Mouse (Mus musculus): ENCODE measurements around the gene Ptprh. TPM values are rescaled to one million over a fixed set of nuclear protein-coding genes. Genes with fewer than 3 reads are reported as not detected.

Gene Ptprh
- not detected in 2 replicates for polyA plus RNA-seq (2011; ENCODE audit: insufficient read depth, insufficient read length, low replicate concordance, missing spikeins)

- Histone ChIP-seq H3K4me1 (ENCODE audit: control insufficient read depth, insufficient read depth, low read length) (no peaks in the 10 kb centered on the region), H3K4me3 (replicated peaks; ENCODE audit: control insufficient read depth, low read depth, low read length) (no peak within 1 kb of the TSS), H3K27ac (ENCODE audit: control insufficient read depth, insufficient read depth, low read depth, low read length, poor library complexity) (no peak within 1 kb of the TSS)
- TF ChIP-seq POLR2A (IDR thresholded peaks at IDR 0.05; ENCODE audit: borderline replicate concordance, control insufficient read depth, low read depth, low read length) (no peak), CTCF (IDR thresholded peaks at IDR 0.05; ENCODE audit: control insufficient read depth, insufficient read depth, low read length) (no peak)
- 70% methylated on average over 6 of the region's 6 CpGs for WGBS
Observed at GRCm38 (mm10) chr7:4603873-4604272, at the start of gene Ptprh. Gene Ptprh, minus strand, starts transcription at chr7:4604041.

GRCm38 (mm10) chr7:4653351-4653750, 49.5 kb upstream of the Ptprh start:
- H3K27ac ChIP-seq (ENCODE audit: control insufficient read depth, insufficient read depth, low read depth, low read length, poor library complexity), result peak overlapping the region; percentile 92
- H3K4me3 ChIP-seq (replicated peaks; ENCODE audit: control insufficient read depth, low read depth, low read length), result peak overlapping the region; percentile 21
- TF ChIP-seq POLR2A (IDR thresholded peaks at IDR 0.05; ENCODE audit: borderline replicate concordance, control insufficient read depth, low read depth, low read length), result no peak
- TF ChIP-seq CTCF (IDR thresholded peaks at IDR 0.05; ENCODE audit: control insufficient read depth, insufficient read depth, low read length), result no peak
- peaks cover 14% of the 10 kb centered on the region for H3K4me1 ChIP-seq (ENCODE audit: control insufficient read depth, insufficient read depth, low read length)
- WGBS, result 6% methylated on average over 5 of the region's 5 CpGs

- TF ChIP-seq POLR2A (IDR thresholded peaks at IDR 0.05; ENCODE audit: borderline replicate concordance, control insufficient read depth, low read depth, low read length) (no peak), CTCF (IDR thresholded peaks at IDR 0.05; ENCODE audit: control insufficient read depth, insufficient read depth, low read length) (no peak)
- 32% methylated on average over 5 of the region's 5 CpGs for WGBS
- Histone ChIP-seq H3K27ac (ENCODE audit: control insufficient read depth, insufficient read depth, low read depth, low read length, poor library complexity) (peak overlapping the region; percentile 42), H3K4me1 (ENCODE audit: control insufficient read depth, insufficient read depth, low read length) (peaks cover 14% of the 10 kb centered on the region), H3K4me3 (replicated peaks; ENCODE audit: control insufficient read depth, low read depth, low read length) (no peak overlapping the region)
Observed at GRCm38 (mm10) chr7:4652726-4653125, 48.9 kb upstream of the Ptprh start.

- 13% methylated on average over 8 of the region's 8 CpGs for WGBS
- Histone ChIP-seq H3K4me1 (ENCODE audit: control insufficient read depth, insufficient read depth, low read length) (peaks cover 12% of the 10 kb centered on the region; the same call in 1 of the 2 replicates), H3K27ac (ENCODE audit: control insufficient read depth, insufficient read depth, low read depth, low read length, poor library complexity) (no peak overlapping the region), H3K4me3 (replicated peaks; ENCODE audit: control insufficient read depth, low read depth, low read length) (no peak overlapping the region)
- TF ChIP-seq POLR2A (IDR thresholded peaks at IDR 0.05; ENCODE audit: borderline replicate concordance, control insufficient read depth, low read depth, low read length), result no peak
Observed at GRCm38 (mm10) chr7:4651581-4651980, 47.7 kb upstream of the Ptprh start.

- peaks cover 8% of the 10 kb centered on the region; the same call in 1 of the 2 replicates for H3K4me1 ChIP-seq (ENCODE audit: control insufficient read depth, insufficient read depth, low read length)
Observed at GRCm38 (mm10) chr7:4647992-4648391, 44.2 kb upstream of the Ptprh start.

GRCm38 (mm10) chr7:4647291-4647690, 43.5 kb upstream of the Ptprh start:
- H3K27ac ChIP-seq (ENCODE audit: control insufficient read depth, insufficient read depth, low read depth, low read length, poor library complexity), result no peak overlapping the region
- no peak overlapping the region for H3K4me3 ChIP-seq (replicated peaks; ENCODE audit: control insufficient read depth, low read depth, low read length)
- TF ChIP-seq CTCF (IDR thresholded peaks at IDR 0.05; ENCODE audit: control insufficient read depth, insufficient read depth, low read length), result no peak
- TF ChIP-seq POLR2A (IDR thresholded peaks at IDR 0.05; ENCODE audit: borderline replicate concordance, control insufficient read depth, low read depth, low read length), result no peak
- H3K4me1 ChIP-seq (ENCODE audit: control insufficient read depth, insufficient read depth, low read length), result peaks cover 5% of the 10 kb centered on the region; the same call in 1 of the 2 replicates
- WGBS, result 25% methylated on average over 6 of the region's 6 CpGs

More at GRCm38 (mm10) chr7:4647992-4648391, 44.2 kb upstream of the Ptprh start:
- no peak overlapping the region for H3K27ac ChIP-seq (ENCODE audit: control insufficient read depth, insufficient read depth, low read depth, low read length, poor library complexity)
- 42% methylated on average over 2 of the region's 2 CpGs for WGBS
- TF ChIP-seq CTCF (IDR thresholded peaks at IDR 0.05; ENCODE audit: control insufficient read depth, insufficient read depth, low read length) (no peak), POLR2A (IDR thresholded peaks at IDR 0.05; ENCODE audit: borderline replicate concordance, control insufficient read depth, low read depth, low read length) (no peak)
- no peak overlapping the region for H3K4me3 ChIP-seq (replicated peaks; ENCODE audit: control insufficient read depth, low read depth, low read length)

GRCm38 (mm10) chr7:4646806-4647205, 43.0 kb upstream of the Ptprh start:
- TF ChIP-seq CTCF (IDR thresholded peaks at IDR 0.05; ENCODE audit: control insufficient read depth, insufficient read depth, low read length), result no peak
- Histone ChIP-seq H3K4me1 (ENCODE audit: control insufficient read depth, insufficient read depth, low read length) (peaks cover 5% of the 10 kb centered on the region; the same call in 1 of the 2 replicates), H3K4me3 (replicated peaks; ENCODE audit: control insufficient read depth, low read depth, low read length) (no peak overlapping the region), H3K27ac (ENCODE audit: control insufficient read depth, insufficient read depth, low read depth, low read length, poor library complexity) (no peak overlapping the region)
- WGBS, result 80% methylated on average over 3 of the region's 3 CpGs

- H3K27ac ChIP-seq (ENCODE audit: control insufficient read depth, insufficient read depth, low read depth, low read length, poor library complexity), result no peak overlapping the region
- H3K4me1 ChIP-seq (ENCODE audit: control insufficient read depth, insufficient read depth, low read length), result no peaks in the 10 kb centered on the region; the same call in 1 of the 2 replicates
- no peak for TF ChIP-seq POLR2A (IDR thresholded peaks at IDR 0.05; ENCODE audit: borderline replicate concordance, control insufficient read depth, low read depth, low read length)
- TF ChIP-seq CTCF (IDR thresholded peaks at IDR 0.05; ENCODE audit: control insufficient read depth, insufficient read depth, low read length), result no peak
- 35% methylated on average over 6 of the region's 6 CpGs for WGBS
- no peak overlapping the region for H3K4me3 ChIP-seq (replicated peaks; ENCODE audit: control insufficient read depth, low read depth, low read length)
Observed at GRCm38 (mm10) chr7:4643225-4643624, 39.4 kb upstream of the Ptprh start.

- no peak overlapping the region for H3K4me3 ChIP-seq (replicated peaks; ENCODE audit: control insufficient read depth, low read depth, low read length)
- 94% methylated on average over 7 of the region's 7 CpGs for WGBS
- no peaks in the 10 kb centered on the region; the same call in 1 of the 2 replicates for H3K4me1 ChIP-seq (ENCODE audit: control insufficient read depth, insufficient read depth, low read length)
- no peak for TF ChIP-seq CTCF (IDR thresholded peaks at IDR 0.05; ENCODE audit: control insufficient read depth, insufficient read depth, low read length)
- TF ChIP-seq POLR2A (IDR thresholded peaks at IDR 0.05; ENCODE audit: borderline replicate concordance, control insufficient read depth, low read depth, low read length), result no peak
- no peak overlapping the region for H3K27ac ChIP-seq (ENCODE audit: control insufficient read depth, insufficient read depth, low read depth, low read length, poor library complexity)
Observed at GRCm38 (mm10) chr7:4641956-4642355, 38.1 kb upstream of the Ptprh start.

Measured in bone marrow, adult 2 months (tissue).